Mouse (Mus musculus): ENCODE measurements around the gene Focad. TPM values are rescaled to one million over a fixed set of nuclear protein-coding genes. Genes with fewer than 3 reads are reported as not detected.
"Not testable (repeated sequence)": the region's sequence is repeated elsewhere in the genome, so short reads cannot be mapped to it uniquely, and the experiment has no call there.

Gene Focad
- total and polyA plus RNA-seq, 2 experiments from 2014 or later: 9.2 to 34.1 TPM

DNA sequence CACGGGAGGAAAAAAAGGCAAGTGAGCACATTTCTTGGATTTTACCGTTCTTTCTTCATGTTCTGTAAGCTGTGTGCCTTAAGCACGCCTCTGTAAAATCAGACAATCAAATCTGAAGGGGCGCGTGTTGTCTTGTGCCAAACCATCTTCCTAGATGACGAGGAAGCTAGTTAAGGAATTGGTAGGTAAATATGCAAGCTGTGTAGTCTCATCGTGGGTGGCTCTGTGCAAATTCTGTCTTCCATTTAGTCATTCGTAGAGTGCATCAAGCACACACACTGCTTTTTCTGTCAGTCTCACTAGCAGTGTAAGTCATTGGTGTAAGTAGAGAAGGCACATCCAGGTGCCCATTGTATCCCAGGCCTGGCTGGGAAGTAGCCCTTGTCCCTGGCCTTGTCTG is 276.4 kb downstream of the Focad start:
- Histone ChIP-seq H3K27ac (no peak overlapping the region), H3K4me1 (ENCODE audit: insufficient read depth, low read length) (no peaks in the 10 kb centered on the region), H3K9me3 (ENCODE audit: low read length) (no peaks in the 10 kb centered on the region), H3K36me3 (ENCODE audit: insufficient read depth, low read length) (no peaks in the 10 kb centered on the region), H3K9ac (replicated peaks; ENCODE audit: low read length) (no peak overlapping the region), H3K4me3 (ENCODE audit: low read length) (no peak overlapping the region), H3K4me2 (ENCODE audit: low read depth, low read length) (no peak overlapping the region), H3K27me3 (ENCODE audit: insufficient read depth, low read length) (no peaks in the 10 kb centered on the region)
- no peak for ATAC-seq
- TF ChIP-seq CTCF (IDR thresholded peaks at IDR 0.05; ENCODE audit: low read depth): no peak
- no peak for DNase-seq (ENCODE audit: low spot score)
- 83% methylated on average over 8 of the region's 8 CpGs for WGBS

DNA sequence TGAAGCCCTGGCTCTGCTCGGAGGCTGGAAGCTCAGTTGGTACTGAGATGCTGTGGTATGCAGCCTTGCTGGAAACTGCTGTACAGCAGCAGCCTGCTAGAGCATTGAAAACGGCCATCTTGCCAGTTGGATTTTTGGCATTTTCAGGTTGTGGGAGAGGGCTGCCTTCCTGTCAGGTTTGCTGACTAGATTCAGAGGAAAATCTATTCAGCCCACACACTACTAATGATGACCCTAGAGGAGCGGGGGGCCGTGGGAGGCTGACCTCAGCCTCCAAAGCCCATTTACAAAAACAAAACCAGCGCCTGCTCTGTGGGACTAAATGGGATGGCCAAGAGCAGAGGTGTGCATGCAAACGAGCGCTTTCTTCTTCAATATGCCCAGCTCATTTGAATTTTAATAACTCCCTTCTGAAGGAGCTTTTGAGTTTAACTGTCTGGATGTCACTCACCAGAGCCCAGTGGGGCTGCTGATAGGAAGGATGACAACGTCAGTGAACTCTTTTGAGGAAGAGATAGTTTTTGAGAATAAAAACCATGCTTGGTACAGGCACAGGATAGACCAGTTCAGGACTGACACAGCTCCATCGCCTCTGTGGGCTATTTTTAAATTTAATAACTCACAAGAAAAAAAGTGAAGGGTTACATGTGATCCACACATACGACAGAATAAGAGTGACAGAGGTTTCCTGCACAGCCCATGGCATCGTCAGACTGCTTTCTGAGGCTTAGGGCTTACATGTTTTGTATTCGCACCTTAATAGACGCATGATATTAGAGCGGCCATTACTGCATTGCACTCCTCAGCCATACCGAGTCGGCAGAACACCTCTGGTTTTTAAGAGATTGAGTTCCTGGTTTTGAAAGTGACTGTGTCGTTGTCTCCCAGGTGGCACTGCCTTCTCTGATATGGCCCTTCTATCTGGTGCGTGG is 278.1 kb downstream of the Focad start:
- TF ChIP-seq CTCF (IDR thresholded peaks at IDR 0.05; ENCODE audit: low read depth): no peak
- DNase-seq (ENCODE audit: low spot score): peak; percentile 29
- ATAC-seq: peak; percentile 40; the same call in 1 of the 2 replicates
- H3K4me2 ChIP-seq (ENCODE audit: low read depth, low read length): no peak overlapping the region
- no peak overlapping the region for H3K4me3 ChIP-seq (ENCODE audit: low read length)
- H3K4me1 ChIP-seq (ENCODE audit: insufficient read depth, low read length): no peaks in the 10 kb centered on the region
- WGBS: 48% methylated on average over 18 of the region's 18 CpGs
- H3K36me3 ChIP-seq (ENCODE audit: insufficient read depth, low read length): no peaks in the 10 kb centered on the region
- H3K27ac ChIP-seq: no peak overlapping the region; the same call in 1 of the 2 replicates
- H3K9ac ChIP-seq (replicated peaks; ENCODE audit: low read length): no peak overlapping the region
- no peaks in the 10 kb centered on the region for H3K9me3 ChIP-seq (ENCODE audit: low read length)
- no peaks in the 10 kb centered on the region for H3K27me3 ChIP-seq (ENCODE audit: insufficient read depth, low read length)

DNA sequence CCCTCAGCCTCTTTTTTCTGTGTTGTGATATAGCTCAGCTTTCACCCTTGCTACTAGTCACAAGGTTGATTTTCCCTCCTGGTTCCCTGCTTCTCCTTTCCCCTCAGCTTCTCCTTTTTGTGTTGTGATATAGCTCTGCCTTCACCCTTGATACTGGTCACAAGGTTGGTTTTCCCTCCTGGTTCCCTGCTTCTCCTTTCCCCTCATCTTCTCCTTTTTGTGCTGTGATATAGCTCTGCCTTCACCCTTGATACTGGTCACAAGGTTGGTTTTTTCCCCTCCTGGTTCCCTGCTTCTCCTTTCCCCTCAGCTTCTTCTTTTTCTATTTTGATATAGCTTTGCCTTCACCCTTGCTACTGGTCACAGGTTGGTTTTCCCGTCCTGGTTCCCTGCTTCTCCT is 295.6 kb downstream of the Focad start:
- no peak for ATAC-seq
- Histone ChIP-seq H3K9me3 (ENCODE audit: low read length) (no peaks in the 10 kb centered on the region), H3K9ac (replicated peaks; ENCODE audit: low read length) (no peak overlapping the region), H3K27me3 (ENCODE audit: insufficient read depth, low read length) (no peaks in the 10 kb centered on the region), H3K4me2 (ENCODE audit: low read depth, low read length) (no peak overlapping the region), H3K4me1 (ENCODE audit: insufficient read depth, low read length) (no peaks in the 10 kb centered on the region), H3K36me3 (ENCODE audit: insufficient read depth, low read length) (peaks cover 8% of the 10 kb centered on the region; the same call in 1 of the 2 replicates), H3K4me3 (ENCODE audit: low read length) (no peak overlapping the region), H3K27ac (no peak overlapping the region)
- WGBS: 86% methylated on average over 1 of the region's 1 CpGs
- no peak for DNase-seq (ENCODE audit: low spot score)
- TF ChIP-seq CTCF (IDR thresholded peaks at IDR 0.05; ENCODE audit: low read depth): no peak

DNA sequence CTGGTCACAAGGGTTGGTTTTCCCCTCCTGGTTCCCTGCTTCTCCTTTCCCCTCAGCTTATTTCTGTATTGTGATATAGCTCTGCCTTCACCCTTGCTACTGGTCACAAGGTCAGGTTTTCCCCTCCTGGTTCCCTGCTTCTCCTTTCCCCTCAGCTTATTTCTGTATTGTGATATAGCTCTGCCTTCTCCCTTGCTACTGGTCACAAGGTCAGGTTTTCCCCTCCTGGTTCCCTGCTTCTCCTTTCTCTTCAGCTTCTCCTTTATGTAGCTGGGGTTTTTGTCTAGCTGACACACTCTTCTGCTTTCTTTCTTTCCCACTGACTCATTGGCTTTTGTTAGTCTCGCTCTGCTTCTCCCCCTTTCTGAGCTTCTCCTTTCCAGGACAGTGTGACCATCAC is 296.2 kb downstream of the Focad start:
- not testable (repeated sequence) for ATAC-seq; H3K9me3 ChIP-seq (ENCODE audit: low read length); H3K4me1 ChIP-seq (ENCODE audit: insufficient read depth, low read length); H3K27ac ChIP-seq; H3K4me2 ChIP-seq (ENCODE audit: low read depth, low read length); H3K36me3 ChIP-seq (ENCODE audit: insufficient read depth, low read length); H3K4me3 ChIP-seq (ENCODE audit: low read length); DNase-seq (ENCODE audit: low spot score); H3K9ac ChIP-seq (replicated peaks; ENCODE audit: low read length); H3K27me3 ChIP-seq (ENCODE audit: insufficient read depth, low read length)
- WGBS: 38% methylated on average over 1 of the region's 1 CpGs

DNA sequence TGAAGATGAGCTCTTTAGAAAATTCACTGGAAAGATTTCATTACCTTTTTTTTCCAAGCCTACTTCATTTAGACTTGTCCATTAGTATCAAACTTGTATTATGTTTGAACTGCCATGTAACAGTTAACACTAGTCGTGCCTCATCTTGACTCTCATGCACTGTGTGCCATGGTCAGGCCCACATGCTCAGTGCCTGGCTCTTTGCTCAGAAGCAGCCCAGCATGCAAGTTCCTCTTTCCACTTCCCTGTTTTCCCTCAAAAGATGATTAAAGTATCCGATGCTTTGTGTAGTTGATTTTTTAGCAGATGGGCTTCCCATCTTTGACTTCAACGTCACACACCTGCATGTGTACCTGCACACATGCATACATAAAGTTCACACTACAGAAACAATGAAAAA is 301.3 kb downstream of the Focad start:
- H3K9me3 ChIP-seq (ENCODE audit: low read length): no peaks in the 10 kb centered on the region
- peaks cover 13% of the 10 kb centered on the region; the same call in 1 of the 2 replicates for H3K36me3 ChIP-seq (ENCODE audit: insufficient read depth, low read length)
- H3K4me2 ChIP-seq (ENCODE audit: low read depth, low read length): no peak overlapping the region
- no peak overlapping the region for H3K27ac ChIP-seq
- H3K4me3 ChIP-seq (ENCODE audit: low read length): no peak overlapping the region
- 95% methylated on average over 3 of the region's 3 CpGs for WGBS
- TF ChIP-seq CTCF (IDR thresholded peaks at IDR 0.05; ENCODE audit: low read depth): no peak
- no peaks in the 10 kb centered on the region for H3K4me1 ChIP-seq (ENCODE audit: insufficient read depth, low read length)
- H3K9ac ChIP-seq (replicated peaks; ENCODE audit: low read length): no peak overlapping the region
- no peaks in the 10 kb centered on the region for H3K27me3 ChIP-seq (ENCODE audit: insufficient read depth, low read length)
- DNase-seq (ENCODE audit: low spot score) (no peak), ATAC-seq (no peak)

DNA sequence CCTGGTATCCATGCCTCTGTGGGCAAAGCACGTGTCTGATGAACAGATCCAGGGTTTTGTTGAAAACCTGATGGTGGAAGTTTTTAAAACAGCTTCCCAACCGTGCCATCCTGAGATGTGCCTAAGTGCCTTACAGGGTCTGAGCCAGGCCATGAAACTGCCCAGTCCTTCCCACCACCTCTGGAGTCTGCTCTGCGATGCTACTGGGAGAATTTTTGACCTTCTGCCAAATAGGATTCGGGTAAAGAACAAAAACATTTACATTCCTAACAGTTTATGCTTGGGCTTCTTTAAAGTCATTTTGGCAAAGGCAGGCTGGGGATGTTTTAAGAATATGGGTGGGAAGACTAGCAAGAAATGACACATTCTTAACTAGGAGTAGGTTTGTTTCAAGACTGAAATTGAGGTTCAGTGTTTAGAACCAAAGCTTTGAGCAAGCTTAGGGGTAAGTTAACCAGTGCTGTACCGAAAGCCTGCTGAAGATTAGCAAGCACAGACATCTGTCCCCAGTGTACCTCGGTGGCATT is 302.6 kb downstream of the Focad start:
- H3K4me1 ChIP-seq (ENCODE audit: insufficient read depth, low read length): no peaks in the 10 kb centered on the region
- no peak overlapping the region for H3K9ac ChIP-seq (replicated peaks; ENCODE audit: low read length)
- H3K36me3 ChIP-seq (ENCODE audit: insufficient read depth, low read length): peaks cover 13% of the 10 kb centered on the region; the same call in 1 of the 2 replicates
- TF ChIP-seq CTCF (IDR thresholded peaks at IDR 0.05; ENCODE audit: low read depth): no peak
- no peak overlapping the region for H3K4me3 ChIP-seq (ENCODE audit: low read length)
- DNase-seq (ENCODE audit: low spot score): no peak
- no peaks in the 10 kb centered on the region for H3K9me3 ChIP-seq (ENCODE audit: low read length)
- no peaks in the 10 kb centered on the region for H3K27me3 ChIP-seq (ENCODE audit: insufficient read depth, low read length)
- H3K27ac ChIP-seq: no peak overlapping the region
- ATAC-seq: no peak
- WGBS: 70% methylated on average over 6 of the region's 6 CpGs
- no peak overlapping the region for H3K4me2 ChIP-seq (ENCODE audit: low read depth, low read length)

Measured in hindbrain, postnatal 0 days (tissue).